Mouse (Mus musculus) activated CD4-positive, CD25-positive, alpha-beta regulatory T cell, adult 4 months (primary cell): ENCODE data around the gene Ssbp2. TPM values are rescaled to one million over a fixed set of nuclear protein-coding genes. Genes with fewer than 3 reads are reported as not detected.

Experiments used
- ATAC-seq: one replicate; pipeline ENCODE4 v1.8.0; 2017
- polyA plus RNA-seq, 2 experiments: library from polyadenylated mRNA; unstranded; fragments of 100-300 nt; shearing (Covaris generic); gene quantifications; one replicate each; pipeline ENCODE4 v1.2.1; 2017

The Ssbp2 gene
- polyA plus RNA-seq, 2 experiments from 2014 or later: 96.5 to 129 TPM

GRCm38 (mm10) chr13:91529821-91530220 lies 69.7 kb downstream of the Ssbp2 start:
- no peak for ATAC-seq

DNA sequence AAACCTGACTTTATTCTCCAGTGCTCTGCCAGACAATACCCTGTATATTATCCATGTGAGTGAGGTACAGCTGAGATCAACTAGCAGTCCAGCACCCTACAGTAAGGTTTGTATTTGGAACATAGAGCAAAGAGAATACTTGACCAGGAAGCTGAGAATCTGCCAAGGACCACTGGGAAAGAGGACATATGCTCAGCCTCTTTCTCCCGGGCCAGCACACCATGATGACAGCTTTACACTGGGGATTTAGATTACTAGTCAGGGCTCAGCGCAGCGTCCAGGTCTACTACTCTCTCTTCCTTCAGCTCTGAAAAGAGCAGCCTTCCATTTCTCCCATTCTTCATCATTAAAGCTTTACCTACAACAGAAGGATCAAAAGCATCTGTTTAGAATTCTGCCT lies 76.6 kb downstream of the Ssbp2 start:
- ATAC-seq: no peak

GRCm38 (mm10) chr13:91540145-91541068 lies 80.3 kb downstream of the Ssbp2 start:
- no peak for ATAC-seq

GRCm38 (mm10) chr13:91541069-91541429 lies 81.0 kb downstream of the Ssbp2 start:
- peak; percentile 94 for ATAC-seq

DNA sequence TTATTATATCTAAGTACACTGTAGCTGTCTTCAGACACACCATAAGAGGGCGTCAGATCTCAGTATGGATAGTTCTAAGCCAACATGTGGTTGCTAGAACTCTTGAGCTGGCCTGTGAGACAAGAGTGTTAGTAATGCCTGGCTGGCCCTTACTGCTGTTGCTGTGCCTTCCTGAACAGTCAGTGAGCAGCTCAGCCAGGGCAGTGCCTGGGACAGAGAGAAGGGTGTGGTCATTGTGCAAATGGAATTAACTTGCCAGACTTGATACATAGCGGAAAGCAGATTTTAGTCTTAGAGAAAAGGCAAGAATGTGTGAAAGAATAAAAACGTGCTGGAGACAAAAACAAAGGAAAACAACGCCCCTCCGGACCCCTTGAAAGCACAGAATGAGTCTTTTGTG lies 83.5 kb downstream of the Ssbp2 start:
- no peak for ATAC-seq

GRCm38 (mm10) chr13:91564047-91564446 lies 104.0 kb downstream of the Ssbp2 start:
- ATAC-seq: no peak

GRCm38 (mm10) chr13:91564755-91565154 lies 104.7 kb downstream of the Ssbp2 start:
- ATAC-seq: no peak

GRCm38 (mm10) chr13:91581504-91581903 lies 121.4 kb downstream of the Ssbp2 start:
- ATAC-seq: peak; percentile 44

DNA sequence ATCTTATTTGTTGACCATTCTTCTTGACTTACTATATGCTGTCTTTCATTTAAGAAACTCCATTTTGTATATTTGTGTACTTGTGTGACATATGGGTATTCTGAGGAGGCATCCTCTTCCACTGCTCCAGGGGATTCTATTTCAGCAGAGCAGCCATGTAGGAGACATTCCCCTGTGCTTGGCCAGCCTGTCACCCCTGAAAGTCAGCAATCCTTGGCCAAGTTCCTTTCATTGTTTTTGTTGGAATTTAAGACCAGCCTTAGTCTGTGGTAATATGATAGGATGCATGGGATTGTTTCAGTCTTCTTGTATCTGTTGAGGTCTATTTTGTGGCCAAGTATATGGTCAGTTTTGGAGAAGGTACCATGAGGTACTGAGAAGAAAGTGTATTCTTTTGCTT lies 122.1 kb downstream of the Ssbp2 start:
- ATAC-seq: no peak

DNA sequence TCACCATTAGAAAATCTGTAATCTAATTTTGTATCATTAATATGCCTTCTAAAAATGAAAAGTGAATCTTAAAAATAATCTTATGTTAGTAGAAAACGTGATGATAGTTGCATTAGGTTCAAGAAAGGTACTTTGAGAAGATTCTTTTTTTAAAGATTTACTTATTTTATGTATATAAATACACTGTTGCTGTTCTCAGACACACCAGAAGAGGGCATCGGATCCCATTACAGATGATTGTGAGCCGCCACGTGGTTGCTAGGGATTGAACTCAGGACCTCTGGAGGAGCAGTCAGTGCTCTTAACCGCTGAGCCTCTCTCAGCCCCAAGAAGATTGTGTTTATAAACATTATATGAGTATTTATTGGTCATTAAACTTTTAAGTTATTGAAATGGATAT lies 126.3 kb downstream of the Ssbp2 start:
- no peak for ATAC-seq

DNA sequence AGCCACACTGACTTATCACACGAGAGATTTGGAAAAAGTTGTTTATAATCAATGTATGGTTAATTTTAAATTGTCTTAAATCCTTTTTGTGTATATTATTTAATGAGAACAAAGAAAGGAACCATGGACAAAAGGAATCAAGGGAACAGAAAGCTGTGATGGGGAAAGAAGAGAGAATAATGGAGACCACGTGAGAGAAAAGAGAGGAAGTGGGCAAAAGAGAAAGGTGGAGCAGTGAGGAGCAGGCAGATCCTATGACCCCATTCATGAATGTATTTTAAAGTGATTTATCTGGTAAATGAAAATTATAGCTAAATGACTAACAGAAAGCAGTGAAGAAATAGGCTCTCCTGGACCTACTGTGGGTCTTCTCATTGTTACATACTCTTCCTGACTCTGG lies 128.4 kb downstream of the Ssbp2 start:
- no peak for ATAC-seq

GRCm38 (mm10) chr13:91591863-91592262 lies 131.8 kb downstream of the Ssbp2 start:
- no peak for ATAC-seq

- ATAC-seq: no peak
Observed at GRCm38 (mm10) chr13:91595284-91595683, 135.2 kb downstream of the Ssbp2 start.

GRCm38 (mm10) chr13:91599594-91599993 lies 139.5 kb downstream of the Ssbp2 start:
- no peak for ATAC-seq

DNA sequence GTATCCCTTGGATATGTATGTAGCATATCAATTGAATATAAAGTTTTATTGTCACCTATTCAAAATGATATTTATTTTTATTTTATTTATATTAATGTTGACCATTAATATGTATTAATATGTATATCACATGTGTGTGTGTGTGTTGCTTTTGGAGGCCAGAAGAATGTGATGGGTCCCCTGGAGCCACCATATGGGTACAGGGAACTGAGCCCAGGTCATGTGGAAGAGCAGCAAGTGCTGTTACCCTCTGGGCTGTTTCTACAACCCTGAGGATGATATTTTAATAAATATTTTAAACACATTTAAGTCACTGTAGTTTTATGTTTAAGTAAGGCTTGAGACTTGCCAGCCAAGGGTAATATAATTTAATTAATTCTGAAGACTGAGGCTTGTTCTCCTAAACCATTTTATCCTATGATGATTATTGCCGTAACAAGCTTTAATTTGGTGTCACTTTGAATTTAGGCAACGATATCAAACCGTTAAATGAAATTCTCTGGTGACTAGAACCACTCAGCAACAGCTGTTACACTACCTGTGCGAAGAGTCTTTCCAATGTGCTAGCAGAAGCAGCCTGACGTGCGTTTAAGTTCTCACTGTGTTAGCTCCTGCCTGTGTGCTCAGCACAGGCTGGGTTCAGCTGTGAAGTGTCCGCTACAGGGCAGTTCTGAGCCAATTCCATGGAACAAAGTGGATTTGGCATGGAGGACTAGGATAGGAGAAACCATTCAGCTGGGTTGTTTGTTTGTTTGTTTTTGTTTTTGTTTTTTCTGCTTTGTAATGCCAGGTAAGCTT lies 145.2 kb downstream of the Ssbp2 start:
- ATAC-seq: no peak

DNA sequence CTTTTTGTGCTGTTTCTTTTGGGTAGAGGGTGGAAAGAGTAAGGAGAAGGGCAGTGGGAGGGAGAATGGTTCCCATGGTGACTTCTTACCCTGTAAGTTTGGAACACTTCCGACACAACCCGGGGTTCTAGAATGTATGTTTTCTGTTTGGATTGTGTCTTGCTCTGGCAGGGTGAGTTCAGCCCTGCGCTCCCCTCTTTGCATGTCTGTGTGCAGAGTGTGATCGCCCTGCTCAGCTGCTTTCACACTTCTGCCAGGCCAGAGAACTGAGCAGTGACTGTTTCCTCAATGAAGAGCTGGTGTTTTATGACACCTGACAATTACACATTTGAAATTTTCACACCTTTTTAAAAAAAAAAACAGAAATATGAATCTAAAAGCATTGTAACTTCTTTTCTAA lies 150.5 kb downstream of the Ssbp2 start:
- ATAC-seq: no peak

- no peak for ATAC-seq
Observed at GRCm38 (mm10) chr13:91611909-91612308, 151.8 kb downstream of the Ssbp2 start.

DNA sequence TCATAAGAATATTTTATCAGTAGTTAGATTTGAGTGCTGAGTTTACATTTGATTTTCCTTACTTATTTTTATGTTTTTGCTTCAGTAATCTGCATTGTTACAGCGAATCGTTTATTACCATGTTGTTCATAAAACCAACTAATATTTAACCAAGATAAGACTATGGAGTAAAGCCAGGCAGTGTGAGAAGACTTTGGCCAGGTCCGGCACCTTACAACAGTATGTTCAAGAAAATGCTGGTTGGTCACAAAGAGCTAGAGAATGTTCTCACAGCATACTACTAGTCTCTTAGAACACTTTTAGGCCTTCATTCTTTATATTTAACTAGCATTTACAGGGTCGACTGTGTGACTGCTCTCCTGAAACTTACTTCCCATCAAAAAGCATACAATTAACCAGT lies 152.5 kb downstream of the Ssbp2 start:
- ATAC-seq: no peak

GRCm38 (mm10) chr13:91616050-91616449 lies 156.0 kb downstream of the Ssbp2 start:
- no peak for ATAC-seq

DNA sequence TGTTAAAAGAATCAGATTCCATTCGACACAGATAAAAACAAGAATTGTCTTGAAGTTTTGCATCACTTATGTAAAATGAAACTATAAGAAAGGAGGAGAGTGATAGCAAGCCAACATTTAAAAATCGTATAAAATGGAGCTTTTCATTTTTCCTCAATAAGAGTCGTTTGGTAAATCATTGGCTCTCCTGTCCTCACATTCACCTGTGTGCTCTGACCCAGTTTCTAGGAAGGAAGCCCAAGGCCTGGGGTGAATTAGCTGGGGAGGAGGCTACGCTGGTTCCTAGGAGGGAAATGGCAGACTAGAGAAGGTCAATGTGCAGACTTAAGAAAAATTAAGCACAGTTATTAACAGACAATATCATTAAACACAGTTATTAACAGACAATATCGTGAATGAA lies 156.8 kb downstream of the Ssbp2 start:
- no peak for ATAC-seq

GRCm38 (mm10) chr13:91619431-91619830 lies 159.3 kb downstream of the Ssbp2 start:
- ATAC-seq: no peak

DNA sequence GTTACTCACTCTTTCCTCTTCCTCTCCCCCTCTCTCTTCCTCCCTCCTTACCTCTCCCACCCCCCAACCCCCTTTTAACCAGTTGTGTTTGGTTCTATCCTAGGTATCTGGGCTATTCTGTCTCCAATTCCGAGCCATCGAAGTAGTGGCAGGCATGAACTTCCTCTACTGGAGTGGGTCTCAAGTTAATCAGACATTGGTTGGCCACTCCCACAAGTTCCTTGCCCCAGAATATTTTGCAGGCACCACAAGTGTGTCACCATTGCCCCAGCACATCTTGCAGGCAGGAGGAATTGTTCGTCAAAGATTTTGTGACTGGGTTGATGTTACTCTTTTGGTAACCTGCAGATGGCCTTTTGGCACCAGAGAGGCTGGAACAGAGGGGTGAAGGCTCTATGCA lies 160.5 kb downstream of the Ssbp2 start:
- ATAC-seq: no peak

DNA sequence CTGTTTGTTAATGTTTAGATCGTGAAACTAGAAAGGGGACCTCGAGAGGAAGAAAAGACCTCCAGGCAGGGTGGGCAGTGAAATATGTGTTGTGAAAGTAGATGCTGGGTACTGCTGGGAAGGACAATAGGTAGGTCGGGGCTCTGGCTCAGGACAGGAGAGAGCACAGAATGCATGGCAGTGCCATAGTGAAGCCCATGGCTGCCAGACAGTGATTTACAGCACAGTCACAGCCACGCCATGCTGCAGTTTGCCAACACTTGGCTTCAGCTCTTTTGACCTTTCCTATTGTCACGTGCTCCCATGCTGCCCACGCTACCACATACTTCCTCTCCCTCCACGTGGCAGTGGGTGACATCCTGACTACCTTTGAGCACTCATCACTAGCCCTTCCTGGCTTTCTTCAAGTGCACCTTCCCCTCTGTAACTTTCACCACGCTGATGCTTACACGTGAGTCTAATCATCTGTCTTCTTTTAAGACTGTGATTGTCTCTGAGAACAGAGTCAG lies 171.3 kb downstream of the Ssbp2 start:
- ATAC-seq: peak; percentile 13

GRCm38 (mm10) chr13:91634123-91634522 lies 174.0 kb downstream of the Ssbp2 start:
- no peak for ATAC-seq
